Mouse (Mus musculus): Measurements from ENCODE around the gene Pdcd4. TPM values are rescaled to one million over a fixed set of nuclear protein-coding genes. Genes with fewer than 3 reads are reported as not detected.

The Pdcd4 gene
- polyA plus RNA-seq, 1 experiment from 2014 or later, result 37.9 TPM

DNA sequence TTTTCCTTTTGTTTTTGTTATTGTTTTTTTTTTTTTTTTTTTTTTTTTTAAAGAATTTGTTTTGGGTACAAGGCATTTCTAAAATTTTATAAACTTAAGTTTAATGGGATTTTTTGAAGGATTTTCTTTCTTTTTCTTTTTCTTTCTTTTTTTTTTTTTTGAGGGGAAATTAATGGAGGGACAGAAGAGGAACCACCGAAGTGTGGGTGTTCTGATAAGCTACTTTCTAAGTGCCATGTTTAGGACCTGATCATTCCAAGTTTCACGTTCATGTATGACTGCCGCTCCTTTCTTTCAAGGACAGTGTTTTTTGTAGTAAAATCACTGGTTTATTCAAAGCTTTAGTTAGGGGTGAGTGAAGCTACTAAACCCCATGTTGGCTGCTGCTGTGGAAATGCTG, 37.2 kb downstream of the Pdcd4 start:
- ATAC-seq (replicated peaks; ENCODE audit: extremely low read depth, insufficient read depth, low FRiP score), result no peak
- H3K9me3 ChIP-seq (replicated peaks; ENCODE audit: control insufficient read depth, low read length), result no peaks in the 10 kb centered on the region
- no peak overlapping the region for H3K27ac ChIP-seq (ENCODE audit: low read length)
- peaks cover 29% of the 10 kb centered on the region for H3K36me3 ChIP-seq (ENCODE audit: control insufficient read depth, insufficient read depth)
- 0 out of 2 replicates have a peak, but pooled peaks cover 5% of the 10 kb centered on the region for H3K4me1 ChIP-seq (ENCODE audit: control insufficient read depth, insufficient read depth, low read length)
- no peak overlapping the region for H3K9ac ChIP-seq (ENCODE audit: low read length)
- H3K27me3 ChIP-seq (ENCODE audit: control insufficient read depth, insufficient read depth, low read length), result no peaks in the 10 kb centered on the region
- no peak overlapping the region for H3K4me3 ChIP-seq (ENCODE audit: low read length)
- H3K4me2 ChIP-seq (ENCODE audit: low read depth, low read length), result no peak overlapping the region
- 83% methylated on average over 3 of the region's 3 CpGs for WGBS

DNA sequence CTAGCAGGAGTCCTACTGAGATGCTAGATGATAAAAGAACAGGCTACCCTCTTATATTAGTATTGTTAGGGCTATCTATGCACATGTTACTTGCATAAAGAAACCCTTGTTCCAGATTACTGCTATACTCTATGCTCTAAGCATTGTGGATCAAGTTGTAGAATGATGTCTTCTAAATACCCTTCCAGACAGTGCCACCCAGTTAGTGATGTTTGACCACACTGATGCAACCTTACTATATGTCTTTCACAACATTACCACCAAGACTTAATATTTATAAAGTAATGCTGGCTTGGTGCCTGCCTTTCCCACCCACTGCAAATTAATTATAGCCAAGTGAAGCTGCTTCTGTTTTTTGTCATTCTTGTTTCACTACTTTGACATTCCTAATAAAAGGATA, 41.0 kb downstream of the Pdcd4 start:
- H3K4me1 ChIP-seq (ENCODE audit: control insufficient read depth, insufficient read depth, low read length), result 0 out of 2 replicates have a peak, but pooled peaks cover 5% of the 10 kb centered on the region
- no peak overlapping the region for H3K4me3 ChIP-seq (ENCODE audit: low read length)
- H3K27ac ChIP-seq (ENCODE audit: low read length), result no peak overlapping the region
- H3K27me3 ChIP-seq (ENCODE audit: control insufficient read depth, insufficient read depth, low read length), result no peaks in the 10 kb centered on the region
- H3K4me2 ChIP-seq (ENCODE audit: low read depth, low read length), result no peak overlapping the region
- no peak for ATAC-seq (replicated peaks; ENCODE audit: extremely low read depth, insufficient read depth, low FRiP score)
- H3K9ac ChIP-seq (ENCODE audit: low read length), result no peak overlapping the region
- H3K9me3 ChIP-seq (replicated peaks; ENCODE audit: control insufficient read depth, low read length), result no peaks in the 10 kb centered on the region
- H3K36me3 ChIP-seq (ENCODE audit: control insufficient read depth, insufficient read depth), result peaks cover 18% of the 10 kb centered on the region

DNA sequence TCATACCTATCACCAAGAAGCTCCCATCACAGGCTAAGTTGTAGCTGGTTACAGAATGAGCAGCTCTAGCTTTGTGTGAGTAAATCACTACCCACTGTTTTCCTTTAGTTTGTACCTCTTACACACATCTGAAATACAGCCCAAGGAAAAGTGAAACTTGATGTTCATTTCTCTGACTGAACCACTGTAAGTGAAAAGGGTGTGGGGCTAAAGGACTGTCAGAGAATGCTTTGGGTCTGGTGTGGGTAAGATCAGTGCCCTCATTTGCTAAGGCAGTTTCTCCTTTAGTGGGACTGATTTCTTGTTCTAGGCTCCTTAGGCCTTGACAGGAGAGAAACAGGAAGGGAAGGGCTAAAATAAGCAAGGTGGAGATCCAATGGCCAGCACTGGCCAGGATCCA, 42.0 kb downstream of the Pdcd4 start:
- Histone ChIP-seq H3K9me3 (replicated peaks; ENCODE audit: control insufficient read depth, low read length) (no peaks in the 10 kb centered on the region), H3K9ac (ENCODE audit: low read length) (no peak overlapping the region), H3K4me3 (ENCODE audit: low read length) (no peak overlapping the region), H3K27me3 (ENCODE audit: control insufficient read depth, insufficient read depth, low read length) (no peaks in the 10 kb centered on the region), H3K4me2 (ENCODE audit: low read depth, low read length) (no peak overlapping the region), H3K36me3 (ENCODE audit: control insufficient read depth, insufficient read depth) (peaks cover 21% of the 10 kb centered on the region), H3K27ac (ENCODE audit: low read length) (no peak overlapping the region), H3K4me1 (ENCODE audit: control insufficient read depth, insufficient read depth, low read length) (0 out of 2 replicates have a peak, but pooled peaks cover 5% of the 10 kb centered on the region)
- no peak for ATAC-seq (replicated peaks; ENCODE audit: extremely low read depth, insufficient read depth, low FRiP score)

DNA sequence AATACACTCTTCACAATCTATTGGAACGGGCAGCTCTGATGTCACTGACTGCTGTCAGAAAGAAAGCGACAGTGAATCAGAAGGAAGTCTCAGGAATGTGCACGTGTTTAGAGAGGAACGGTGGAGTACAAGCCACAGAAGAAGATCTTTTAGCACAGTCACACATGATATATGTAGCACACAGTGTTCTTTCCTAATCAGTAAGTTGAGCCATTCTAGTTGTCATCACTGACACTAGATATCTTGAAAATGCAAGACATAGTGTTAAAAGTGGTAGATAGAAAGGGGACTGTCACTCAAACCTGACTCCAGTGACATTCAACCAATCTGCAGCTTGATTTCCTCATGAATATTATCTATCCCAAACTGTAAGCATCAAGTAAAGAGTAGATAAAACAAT, 47.4 kb downstream of the Pdcd4 start:
- no peak for ATAC-seq (replicated peaks; ENCODE audit: extremely low read depth, insufficient read depth, low FRiP score)
- Histone ChIP-seq H3K9me3 (replicated peaks; ENCODE audit: control insufficient read depth, low read length) (no peaks in the 10 kb centered on the region), H3K4me2 (ENCODE audit: low read depth, low read length) (no peak overlapping the region), H3K4me3 (ENCODE audit: low read length) (no peak overlapping the region), H3K27ac (ENCODE audit: low read length) (no peak overlapping the region), H3K36me3 (ENCODE audit: control insufficient read depth, insufficient read depth) (peaks cover 3% of the 10 kb centered on the region; the same call in 1 of the 2 replicates), H3K9ac (ENCODE audit: low read length) (no peak overlapping the region), H3K4me1 (ENCODE audit: control insufficient read depth, insufficient read depth, low read length) (peaks cover 7% of the 10 kb centered on the region), H3K27me3 (ENCODE audit: control insufficient read depth, insufficient read depth, low read length) (no peaks in the 10 kb centered on the region)
- WGBS, result 34% methylated on average over 4 of the region's 4 CpGs

DNA sequence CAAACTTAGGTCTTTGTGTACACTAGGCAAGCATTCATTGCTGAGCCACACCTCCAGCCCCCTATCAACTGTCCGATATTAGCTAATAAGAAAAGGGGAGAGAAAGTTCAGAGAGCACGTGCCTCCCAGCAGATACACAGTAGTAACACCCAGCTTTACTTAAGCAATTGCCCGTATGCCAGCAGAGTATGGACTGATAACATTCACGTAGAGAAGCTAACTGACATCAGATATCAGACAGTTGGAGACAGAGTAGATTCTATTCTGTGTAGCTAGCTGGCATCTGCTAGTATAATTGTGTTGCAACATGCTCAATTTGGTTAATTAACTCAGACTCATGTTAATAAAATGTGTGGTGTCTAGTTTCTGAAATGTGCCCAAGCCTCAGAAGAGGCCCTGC, 49.1 kb downstream of the Pdcd4 start:
- peaks cover 11% of the 10 kb centered on the region for H3K4me1 ChIP-seq (ENCODE audit: control insufficient read depth, insufficient read depth, low read length)

DNA sequence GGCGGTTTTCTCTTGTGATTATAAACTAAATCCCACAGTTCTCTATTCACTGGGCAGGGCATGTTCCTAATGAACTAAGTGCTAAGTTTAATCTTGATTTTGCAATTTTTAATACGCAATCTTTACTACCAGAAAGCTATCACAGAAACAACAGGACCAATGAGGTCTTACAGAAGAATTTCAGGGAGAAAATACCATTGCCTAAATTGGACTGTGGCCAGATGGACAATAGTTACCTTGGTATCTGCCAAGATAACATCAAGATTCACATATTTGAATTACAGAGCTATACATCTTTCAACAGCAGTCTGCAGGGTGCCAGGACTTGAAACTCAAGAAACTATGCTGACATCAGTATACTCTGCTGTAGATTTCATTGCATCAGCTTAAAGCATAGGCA, 50.3 kb downstream of the Pdcd4 start:
- Histone ChIP-seq H3K4me2 (ENCODE audit: low read depth, low read length) (no peak overlapping the region), H3K9ac (ENCODE audit: low read length) (no peak overlapping the region), H3K27ac (ENCODE audit: low read length) (no peak overlapping the region), H3K4me1 (ENCODE audit: control insufficient read depth, insufficient read depth, low read length) (peaks cover 13% of the 10 kb centered on the region), H3K27me3 (ENCODE audit: control insufficient read depth, insufficient read depth, low read length) (no peaks in the 10 kb centered on the region), H3K9me3 (replicated peaks; ENCODE audit: control insufficient read depth, low read length) (no peaks in the 10 kb centered on the region), H3K4me3 (ENCODE audit: low read length) (no peak overlapping the region), H3K36me3 (ENCODE audit: control insufficient read depth, insufficient read depth) (0 out of 2 replicates have a peak, but pooled peaks cover 3% of the 10 kb centered on the region)
- ATAC-seq (replicated peaks; ENCODE audit: extremely low read depth, insufficient read depth, low FRiP score), result no peak
- WGBS, result 90% methylated on average over 2 of the region's 2 CpGs

More for the DNA sequence above, 49.1 kb downstream of the Pdcd4 start:
- 73% methylated on average over 4 of the region's 4 CpGs for WGBS
- H3K36me3 ChIP-seq (ENCODE audit: control insufficient read depth, insufficient read depth), result peaks cover 3% of the 10 kb centered on the region; the same call in 1 of the 2 replicates
- H3K9me3 ChIP-seq (replicated peaks; ENCODE audit: control insufficient read depth, low read length), result no peaks in the 10 kb centered on the region
- no peak for ATAC-seq (replicated peaks; ENCODE audit: extremely low read depth, insufficient read depth, low FRiP score)
- H3K4me2 ChIP-seq (ENCODE audit: low read depth, low read length), result no peak overlapping the region
- no peak overlapping the region for H3K4me3 ChIP-seq (ENCODE audit: low read length)
- H3K27ac ChIP-seq (ENCODE audit: low read length), result no peak overlapping the region
- H3K27me3 ChIP-seq (ENCODE audit: control insufficient read depth, insufficient read depth, low read length), result no peaks in the 10 kb centered on the region
- no peak overlapping the region for H3K9ac ChIP-seq (ENCODE audit: low read length)

DNA sequence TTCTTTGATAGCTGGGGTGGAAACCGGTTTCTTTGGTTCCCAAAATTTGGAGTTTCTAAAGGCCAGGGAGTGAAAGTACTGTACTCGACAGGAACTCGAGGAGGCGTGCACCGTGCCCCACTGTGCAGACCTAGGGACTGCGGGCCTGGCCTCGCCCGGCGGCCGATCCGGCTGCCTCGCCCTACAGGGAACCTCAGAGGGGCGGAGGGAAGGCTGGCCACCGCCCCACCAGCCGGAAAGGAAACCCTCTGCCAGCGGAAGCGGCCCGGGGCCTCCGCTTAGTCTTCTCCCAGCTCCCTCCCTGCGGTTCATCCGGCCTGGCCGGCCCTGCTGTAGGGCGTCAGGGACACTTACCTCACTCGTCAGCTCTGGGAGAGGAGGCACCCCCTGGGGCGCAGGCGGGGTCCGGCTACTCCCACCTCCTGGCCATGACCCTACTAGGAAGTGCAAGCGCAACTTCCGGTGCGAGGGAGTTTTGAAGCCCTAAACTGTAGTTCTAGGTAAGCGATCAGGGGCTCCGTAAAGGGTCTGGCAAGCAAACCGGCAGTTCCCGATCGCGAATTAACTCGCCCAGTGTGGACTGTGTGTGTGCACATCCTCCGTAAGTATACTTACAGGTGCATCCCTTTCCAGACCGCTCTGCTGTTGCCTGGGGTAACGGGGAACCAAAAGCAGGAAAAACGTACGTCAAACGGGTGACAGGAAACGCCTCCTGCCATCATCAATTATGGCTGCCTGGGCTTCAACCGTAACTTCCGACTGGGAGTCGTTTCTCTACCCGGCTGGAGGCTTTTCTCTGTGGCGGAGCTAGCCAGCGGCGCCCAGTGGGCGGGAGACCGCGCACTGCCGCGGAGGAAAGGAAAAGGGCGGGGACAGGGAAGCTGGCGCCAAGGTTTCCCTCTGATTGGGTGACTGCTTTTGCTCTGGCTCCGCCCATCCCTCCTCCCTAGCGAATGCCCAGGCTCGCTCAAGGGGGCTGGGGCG, 52.1 kb downstream of the Pdcd4 start, which contains the start of the genes Shoc2 and Bbip1:
Gene Shoc2 (plus strand): TSS at position 505 of the 984 bp plus-strand sequence.
Gene Bbip1 (minus strand): TSS at position 826 of the 984 bp plus-strand sequence.
- no peaks in the 10 kb centered on the region for H3K9me3 ChIP-seq (replicated peaks; ENCODE audit: control insufficient read depth, low read length)
- peak; percentile 94 for ATAC-seq (replicated peaks; ENCODE audit: extremely low read depth, insufficient read depth, low FRiP score)
- H3K4me3 ChIP-seq (ENCODE audit: low read length), result peak within 1 kb of the TSS; percentile 94
- peak within 1 kb of the TSS; percentile 97 for H3K9ac ChIP-seq (ENCODE audit: low read length)
- H3K4me1 ChIP-seq (ENCODE audit: control insufficient read depth, insufficient read depth, low read length), result peaks cover 15% of the 10 kb centered on the region
- WGBS, result under 1% methylated on average over 60 of the region's 62 CpGs
- no peaks in the 10 kb centered on the region for H3K27me3 ChIP-seq (ENCODE audit: control insufficient read depth, insufficient read depth, low read length)
- H3K4me2 ChIP-seq (ENCODE audit: low read depth, low read length), result peak within 1 kb of the TSS; percentile 78
- H3K27ac ChIP-seq (ENCODE audit: low read length), result peak within 1 kb of the TSS; percentile 99
- H3K36me3 ChIP-seq (ENCODE audit: control insufficient read depth, insufficient read depth), result no peaks in the 10 kb centered on the region

DNA sequence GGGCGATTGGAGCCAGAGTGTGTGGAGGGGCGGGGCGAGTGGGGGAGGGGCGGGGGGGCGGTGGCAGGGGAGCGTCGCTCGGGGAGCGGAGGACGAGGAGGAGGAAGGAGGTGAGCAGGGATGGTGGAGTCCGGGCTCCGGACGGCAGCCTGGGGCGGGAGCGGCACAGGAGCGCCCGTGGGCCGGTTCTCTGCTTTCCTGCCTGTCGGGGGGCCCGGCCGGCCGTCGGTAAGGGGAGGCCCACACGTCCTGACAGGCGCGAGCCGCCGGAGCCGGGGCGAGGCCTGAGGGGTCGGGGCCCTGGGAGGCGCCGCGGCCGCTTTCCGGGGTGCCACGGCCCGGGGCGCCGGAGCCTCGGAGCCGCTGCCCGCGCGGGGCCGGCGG, 52.7 kb downstream of the Pdcd4 start:
- H3K9me3 ChIP-seq (replicated peaks; ENCODE audit: control insufficient read depth, low read length), result no peaks in the 10 kb centered on the region
- H3K4me3 ChIP-seq (ENCODE audit: low read length), result peak overlapping the region; percentile 94
- H3K9ac ChIP-seq (ENCODE audit: low read length), result peak overlapping the region; percentile 97
- H3K4me2 ChIP-seq (ENCODE audit: low read depth, low read length), result peak overlapping the region; percentile 74
- peaks cover 15% of the 10 kb centered on the region for H3K4me1 ChIP-seq (ENCODE audit: control insufficient read depth, insufficient read depth, low read length)
- no peaks in the 10 kb centered on the region for H3K27me3 ChIP-seq (ENCODE audit: control insufficient read depth, insufficient read depth, low read length)
- H3K27ac ChIP-seq (ENCODE audit: low read length), result peak overlapping the region; percentile 97
- 0% methylated on average over 34 of the region's 47 CpGs for WGBS
- no peaks in the 10 kb centered on the region for H3K36me3 ChIP-seq (ENCODE audit: control insufficient read depth, insufficient read depth)
- ATAC-seq (replicated peaks; ENCODE audit: extremely low read depth, insufficient read depth, low FRiP score), result no peak; the same call in 1 of the 2 replicates

All from heart, embryonic 16.5 days (tissue).